26 mouse cellular contexts compared by ENCODE assay signal in the genomic region with DNA sequence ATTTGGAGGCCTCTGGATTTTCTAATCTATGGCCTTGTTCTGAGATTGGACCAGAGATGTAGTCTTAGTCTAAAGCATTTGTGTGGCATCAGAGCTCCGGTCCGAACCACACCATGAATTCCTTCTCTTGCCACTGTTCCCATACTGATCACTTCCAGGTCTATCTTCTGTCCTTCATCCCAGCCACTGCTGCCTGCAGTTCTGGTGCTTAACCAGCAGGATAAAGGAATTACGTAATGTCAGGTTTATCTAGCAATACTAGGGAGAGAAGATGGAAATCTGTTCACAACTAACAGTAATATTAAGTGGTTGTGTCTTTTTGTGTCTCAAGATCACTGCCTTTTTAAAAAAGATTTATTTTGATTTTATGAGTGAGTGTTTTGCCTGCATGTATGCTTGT. TPM values are rescaled to one million over a fixed set of nuclear protein-coding genes. Genes with fewer than 3 reads are reported as not detected.
DNase-seq lines count a peak whose midpoint lies in the region; ATAC-seq and TF ChIP-seq lines count a peak whose summit lies in the region.
"Had no signal": no experiment of that assay in that cellular context is flagged by ENCODE, and none has a peak within 500 bp of the region (broad histone marks: within the 10 kb centered on the region; RNA-seq: fewer than 3 reads in every experiment).

No protein-coding gene starts in this region.

- POLR2A ChIA-PET in Patski (lab: Charles Lee): no interaction called here

- H3K9me3 ChIP-seq in heart, postnatal 0 days (replicated peaks; ENCODE audit: control insufficient read depth, low read length): no peaks in the 10 kb centered on the region
- H3K9me3 ChIP-seq in liver, embryonic 14.5 days (ENCODE audit: control insufficient read depth, low read length): no peaks in the 10 kb centered on the region
- H3K9me3 ChIP-seq: embryonic facial prominence, embryonic 15.5 days; hindbrain, embryonic 13.5 days; liver, embryonic 13.5 days had no signal

- CTCF ChIA-PET in Patski (lab: Charles Lee): interaction anchor here (1.4 kb wide), 1 partner anchor 17 kb away, joined by 3 read pairs; no protein-coding TSS in a partner anchor

- H3K4me2 ChIP-seq in heart, postnatal 0 days (ENCODE audit: low read depth, low read length): no peak overlapping the region
- no peak overlapping the region for H3K4me2 ChIP-seq in liver, embryonic 14.5 days (ENCODE audit: low read depth)
- H3K4me2 ChIP-seq: embryonic facial prominence, embryonic 15.5 days; hindbrain, embryonic 13.5 days; liver, embryonic 13.5 days had no signal

- H3K4me3 ChIP-seq in heart, postnatal 0 days (ENCODE audit: low read depth, low read length): no peak overlapping the region
- H3K4me3 ChIP-seq in liver, embryonic 14.5 days (ENCODE audit: insufficient read depth in 1 of 2, low read depth in 2 of 2, low read length in 2 of 2): no peak overlapping the region
- H3K4me3 ChIP-seq: embryonic facial prominence, embryonic 15.5 days; hindbrain, embryonic 13.5 days; liver, embryonic 13.5 days had no signal

- TF ChIP-seq EP300 in heart, postnatal 0 days (IDR thresholded peaks at IDR 0.05; ENCODE audit: low read depth): no peak
- no peak for TF ChIP-seq EP300 in liver, embryonic 14.5 days (IDR thresholded peaks at IDR 0.05; ENCODE audit: low read depth)

- in situ Hi-C loops in Patski (cut with MboI; ENCODE audit: low pct_unique_long_range_greater_than_20kb): no loop called here

- H3K36me3 ChIP-seq in heart, postnatal 0 days (replicated peaks; ENCODE audit: control insufficient read depth, insufficient read depth, low read length): no peaks in the 10 kb centered on the region
- H3K36me3 ChIP-seq in liver, embryonic 14.5 days (replicated peaks; ENCODE audit: control insufficient read depth, insufficient read depth, low read depth): no peaks in the 10 kb centered on the region
- H3K36me3 ChIP-seq: embryonic facial prominence, embryonic 15.5 days; hindbrain, embryonic 13.5 days; liver, embryonic 13.5 days had no signal

- WGBS in heart, postnatal 0 days: 80% methylated on average over 3 of the region's 3 CpGs
- WGBS in liver, embryonic 14.5 days (ENCODE audit: insufficient replicate concordance): 69% methylated on average over 3 of the region's 3 CpGs

- H3K9ac ChIP-seq in heart, postnatal 0 days (replicated peaks; ENCODE audit: low read depth, low read length): no peak overlapping the region
- no peak overlapping the region for H3K9ac ChIP-seq in liver, embryonic 14.5 days (replicated peaks)
- H3K9ac ChIP-seq: embryonic facial prominence, embryonic 15.5 days; hindbrain, embryonic 13.5 days; liver, embryonic 13.5 days had no signal

- no peaks in the 10 kb centered on the region for H3K4me1 ChIP-seq in heart, postnatal 0 days (ENCODE audit: control insufficient read depth, insufficient read depth)
- no peaks in the 10 kb centered on the region for H3K4me1 ChIP-seq in liver, embryonic 14.5 days (replicated peaks; ENCODE audit: control insufficient read depth in 2 of 2, insufficient read depth in 2 of 2, low read length in 1 of 2)
- H3K4me1 ChIP-seq: hindbrain, embryonic 13.5 days; liver, embryonic 13.5 days had no signal

- H3K27me3 ChIP-seq in heart, postnatal 0 days (ENCODE audit: control insufficient read depth, insufficient read depth, low read length): no peaks in the 10 kb centered on the region
- no peaks in the 10 kb centered on the region for H3K27me3 ChIP-seq in liver, embryonic 14.5 days (ENCODE audit: control insufficient read depth, insufficient read depth, low read length)
- no peaks in the 10 kb centered on the region for H3K27me3 ChIP-seq in Patski
- H3K27me3 ChIP-seq: embryonic facial prominence, embryonic 15.5 days; hindbrain, embryonic 13.5 days; liver, embryonic 13.5 days had no signal

- DNase-seq in heart, postnatal 0 days (ENCODE audit: low spot score): no peak
- DNase-seq in heart, postnatal 4 days: no peak
- DNase-seq in liver, embryonic 14.5 days (ENCODE audit: low read depth in 3 of 3, low spot score in 3 of 3): no peak
- DNase-seq in liver (no peak), Patski (ENCODE audit: low read depth, low spot score) (no peak)
- DNase-seq in spleen, adult 18-20 months: no peak
- no peak for DNase-seq in Muller cell, postnatal 12 days (ENCODE audit: inconsistent ontology term)
- DNase-seq: adrenal gland, postnatal 14 days; B cell, adult 2 months; cerebellum, adult 11-12 months; cerebellum, postnatal 25 days; heart, postnatal 10 days; kidney, adult 11 months; kidney, postnatal 25 days; liver, embryonic 13.5 days; lung, postnatal 10 days; right cerebral cortex, postnatal 25 days; thymus, postnatal 25 days had no signal

- TF ChIP-seq CTCF in heart, postnatal 0 days (IDR thresholded peaks at IDR 0.05; ENCODE audit: low read depth): peak; percentile 30
- peak; percentile 27; the same call in 1 of the 2 replicates for TF ChIP-seq CTCF in liver, embryonic 14.5 days (IDR thresholded peaks at IDR 0.05; ENCODE audit: low read depth)
- peak; percentile 46 for TF ChIP-seq CTCF in Patski (IDR thresholded peaks at IDR 0.05)

- no peak for ATAC-seq in heart, postnatal 0 days (ENCODE audit: insufficient read depth, low read depth)
- no peak for ATAC-seq in liver, embryonic 14.5 days (ENCODE audit: insufficient read depth)
- no peak for ATAC-seq in Patski
- ATAC-seq in granulocyte monocyte progenitor cell, adult 5-6 weeks (replicated peaks; ENCODE audit: poor library complexity, severe bottlenecking): 0 out of 2 replicates have a peak, but pooled peaks have one; percentile 37
- ATAC-seq: midbrain, embryonic 16.5 days had no signal

- H3K27ac ChIP-seq in heart, postnatal 0 days (ENCODE audit: low read depth): no peak overlapping the region
- H3K27ac ChIP-seq in liver, embryonic 14.5 days: no peak overlapping the region
- H3K27ac ChIP-seq: embryonic facial prominence, embryonic 15.5 days; hindbrain, embryonic 13.5 days; liver, embryonic 13.5 days had no signal

RNA-seq across cellular contexts. Expression of gene St5, which starts 13.3 kb away (rescaled TPM):
- 58.8 and 60.7 TPM in 2 replicates for total RNA-seq in heart, postnatal 0 days (2014; rRNA removed; ENCODE audit: low replicate concordance)
- polyA plus RNA-seq in heart, postnatal 0 days (2015; fragmentation: Nextera tagmentation; extraction: Ambion mirVana): 26.9 and 28.8 TPM in 2 replicates
- total RNA-seq in heart, postnatal 4 days (2021): 10 to 100 TPM; 55.3 to 56.0 TPM
- polyA plus RNA-seq in liver, embryonic 14.5 days (2012; rRNA removed): 14.0 and 20.6 TPM in 2 replicates
- polyA plus RNA-seq in liver, embryonic 14.5 days (2014; fragmentation: Nextera tagmentation; extraction: Ambion mirVana): 13.8 and 18.0 TPM in 2 replicates
- 183 TPM for polyA plus RNA-seq in Patski (2021)
- 0.49 TPM in 1 of 2 replicates, not detected in the other for total RNA-seq in granulocyte monocyte progenitor cell, adult 5-6 weeks (2014; fragmentation: Nextera tagmentation)
- total RNA-seq in granulocyte monocyte progenitor cell, adult 5-6 weeks (2017): 0.72 and 1.6 TPM in 2 replicates

RNA-seq across cellular contexts. Expression of gene Akip1, which starts 13.4 kb away (rescaled TPM):
- 6.9 and 14.8 TPM in 2 replicates for total RNA-seq in heart, postnatal 0 days (2014; rRNA removed; ENCODE audit: low replicate concordance)
- polyA plus RNA-seq in heart, postnatal 0 days (2015; fragmentation: Nextera tagmentation; extraction: Ambion mirVana): 29.5 and 32.7 TPM in 2 replicates
- total RNA-seq in heart, postnatal 4 days (2021): 10 to 100 TPM; 22.8 to 25.2 TPM
- 11.2 and 19.5 TPM in 2 replicates for polyA plus RNA-seq in liver, embryonic 14.5 days (2012; rRNA removed)
- 42.5 and 44.6 TPM in 2 replicates for polyA plus RNA-seq in liver, embryonic 14.5 days (2014; fragmentation: Nextera tagmentation; extraction: Ambion mirVana)
- polyA plus RNA-seq in Patski (2021): 43.0 TPM
- 44.7 and 52.5 TPM in 2 replicates for total RNA-seq in granulocyte monocyte progenitor cell, adult 5-6 weeks (2014; fragmentation: Nextera tagmentation)
- 20.8 and 25.9 TPM in 2 replicates for total RNA-seq in granulocyte monocyte progenitor cell, adult 5-6 weeks (2017)

RNA-seq across cellular contexts. Expression of gene BC051019, which starts 33.5 kb away (rescaled TPM):
- total RNA-seq in heart, postnatal 0 days (2014; rRNA removed; ENCODE audit: low replicate concordance): 0.27 TPM in 1 of 2 replicates, not detected in the other
- 0.48 TPM in 1 of 2 replicates, not detected in the other for polyA plus RNA-seq in heart, postnatal 0 days (2015; fragmentation: Nextera tagmentation; extraction: Ambion mirVana)
- total RNA-seq in heart, postnatal 4 days (2021): not detected
- polyA plus RNA-seq in liver, embryonic 14.5 days (2012; rRNA removed): 0.03 and 0.07 TPM in 2 replicates
- polyA plus RNA-seq in liver, embryonic 14.5 days (2014; fragmentation: Nextera tagmentation; extraction: Ambion mirVana): 0.11 and 0.19 TPM in 2 replicates
- 0.55 TPM for polyA plus RNA-seq in Patski (2021)
- not detected in 2 replicates for total RNA-seq in granulocyte monocyte progenitor cell, adult 5-6 weeks (2014; fragmentation: Nextera tagmentation)
- total RNA-seq in granulocyte monocyte progenitor cell, adult 5-6 weeks (2017): not detected in 2 replicates
- total RNA-seq: adrenal gland, postnatal 14 days; gastrocnemius, adult 8-10 months; heart, postnatal 10 days; left cerebral cortex, adult 8-10 months; megakaryocyte-erythroid progenitor cell, adult 5-6 weeks had no signal

RNA-seq across cellular contexts. Expression of gene Ascl3, which starts 41.4 kb away (rescaled TPM):
- total RNA-seq in heart, postnatal 0 days (2014; rRNA removed; ENCODE audit: low replicate concordance): not detected in 2 replicates
- polyA plus RNA-seq in heart, postnatal 0 days (2015; fragmentation: Nextera tagmentation; extraction: Ambion mirVana): 0.34 TPM in 1 of 2 replicates, not detected in the other
- total RNA-seq in heart, postnatal 4 days (2021): not detected
- polyA plus RNA-seq in liver, embryonic 14.5 days (2012; rRNA removed): not detected in 2 replicates
- polyA plus RNA-seq in liver, embryonic 14.5 days (2014; fragmentation: Nextera tagmentation; extraction: Ambion mirVana): not detected in 2 replicates
- polyA plus RNA-seq in Patski (2021): 0.19 TPM
- total RNA-seq in granulocyte monocyte progenitor cell, adult 5-6 weeks (2014; fragmentation: Nextera tagmentation): not detected in 2 replicates
- total RNA-seq in granulocyte monocyte progenitor cell, adult 5-6 weeks (2017): not detected in 2 replicates
- total RNA-seq: adrenal gland, postnatal 14 days; gastrocnemius, adult 8-10 months; heart, postnatal 10 days; left cerebral cortex, adult 8-10 months; megakaryocyte-erythroid progenitor cell, adult 5-6 weeks had no signal
- polyA plus RNA-seq: limb, embryonic 11.5 days; liver, embryonic 13.5 days had no signal

Comparison
In these comparisons a context has a peak if more than half of its experiments do, and no peak if none do; other contexts are left out.
1. RNA of gene St5, which starts 13.3 kb away (total RNA-seq): 58.8 to 60.7 TPM in heart, postnatal 0 days and 55.3 to 56.0 TPM in heart, postnatal 4 days; 0.49 to 1.6 TPM in granulocyte monocyte progenitor cell, adult 5-6 weeks; every median in the first group is over 10 times any median in the second.
2. Peak in every context shown above with its lines, with median percentiles within 50 percentile points of each other: CTCF ChIP-seq.